Mouse (Mus musculus): ENCODE results near the gene Gm10643. TPM values are rescaled to one million over a fixed set of nuclear protein-coding genes. Genes with fewer than 3 reads are reported as not detected.
A peak's percentile ranks its signal among the peaks of the same experiment; 100 is the strongest.

Gene Gm10643
- polyA plus RNA-seq, 1 experiment from 2014 or later: 0.08 TPM

DNA sequence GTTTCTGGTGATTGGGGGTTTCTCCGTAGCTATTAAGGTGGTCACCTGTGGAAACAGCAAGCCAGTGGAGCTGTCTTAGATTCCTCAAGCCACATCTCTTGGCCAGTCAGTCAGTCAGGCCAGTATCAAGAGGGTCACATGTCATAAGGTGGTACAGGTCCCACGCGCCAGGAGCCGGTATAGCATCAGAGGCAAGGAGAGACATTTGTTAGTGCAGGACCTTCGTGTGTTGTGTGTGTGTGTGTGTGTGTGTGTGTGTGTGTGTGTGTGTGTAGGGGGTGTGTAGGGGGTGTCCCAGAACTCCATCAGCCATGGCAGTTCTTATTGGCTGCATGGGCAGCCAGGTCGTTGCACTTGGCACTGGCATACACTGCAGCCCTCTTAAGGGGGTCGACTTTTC is 3.0 kb upstream of the Gm10643 start:
- Histone ChIP-seq H3K27ac (ENCODE audit: low read length) (peak overlapping the region; percentile 43; the same call in 1 of the 2 replicates), H3K27me3 (ENCODE audit: control insufficient read depth, insufficient read depth, low read depth, low read length) (no peaks in the 10 kb centered on the region), H3K36me3 (ENCODE audit: control insufficient read depth, insufficient read depth) (no peaks in the 10 kb centered on the region), H3K4me1 (ENCODE audit: control insufficient read depth, low read depth, low read length) (peaks cover 30% of the 10 kb centered on the region), H3K9ac (ENCODE audit: low read depth, low read length) (peak overlapping the region; percentile 33; the same call in 1 of the 2 replicates), H3K9me3 (replicated peaks; ENCODE audit: control insufficient read depth, low read length) (no peaks in the 10 kb centered on the region), H3K4me3 (ENCODE audit: low read depth, low read length) (peak overlapping the region; percentile 99), H3K4me2 (ENCODE audit: low read depth, low read length) (peak overlapping the region; percentile 98)
- 68% methylated on average over 7 of the region's 7 CpGs for WGBS (ENCODE audit: insufficient replicate concordance)
- no peak for ATAC-seq (ENCODE audit: low read depth)

GRCm38 (mm10) chr8:84067047-84067573 is 2.2 kb upstream of the Gm10643 start:
- peaks cover 30% of the 10 kb centered on the region for H3K4me1 ChIP-seq (ENCODE audit: control insufficient read depth, low read depth, low read length)
- H3K4me2 ChIP-seq (ENCODE audit: low read depth, low read length): peak overlapping the region; percentile 98
- H3K4me3 ChIP-seq (ENCODE audit: low read depth, low read length): peak overlapping the region; percentile 99
- WGBS (ENCODE audit: insufficient replicate concordance): under 1% methylated on average over 57 of the region's 58 CpGs
- H3K9ac ChIP-seq (ENCODE audit: low read depth, low read length): peak overlapping the region; percentile 91
- no peaks in the 10 kb centered on the region for H3K9me3 ChIP-seq (replicated peaks; ENCODE audit: control insufficient read depth, low read length)
- peak; percentile 65 for ATAC-seq (ENCODE audit: low read depth)
- peak overlapping the region; percentile 99 for H3K27ac ChIP-seq (ENCODE audit: low read length)
- no peaks in the 10 kb centered on the region for H3K36me3 ChIP-seq (ENCODE audit: control insufficient read depth, insufficient read depth)
- H3K27me3 ChIP-seq (ENCODE audit: control insufficient read depth, insufficient read depth, low read depth, low read length): no peaks in the 10 kb centered on the region

GRCm38 (mm10) chr8:84066291-84066930 is 1.5 kb upstream of the Gm10643 start, which contains the start of gene Rfx1:
Rfx1 (plus strand) TSS chr8:84066834.
- Histone ChIP-seq H3K27ac (ENCODE audit: low read length) (peak within 1 kb of the TSS; percentile 99), H3K9ac (ENCODE audit: low read depth, low read length) (peak within 1 kb of the TSS; percentile 91), H3K9me3 (replicated peaks; ENCODE audit: control insufficient read depth, low read length) (no peaks in the 10 kb centered on the region), H3K27me3 (ENCODE audit: control insufficient read depth, insufficient read depth, low read depth, low read length) (no peaks in the 10 kb centered on the region), H3K36me3 (ENCODE audit: control insufficient read depth, insufficient read depth) (no peaks in the 10 kb centered on the region), H3K4me1 (ENCODE audit: control insufficient read depth, low read depth, low read length) (peaks cover 30% of the 10 kb centered on the region), H3K4me2 (ENCODE audit: low read depth, low read length) (peak within 1 kb of the TSS; percentile 98), H3K4me3 (ENCODE audit: low read depth, low read length) (peak within 1 kb of the TSS; percentile 99)
- ATAC-seq (ENCODE audit: low read depth): peak; percentile 94
- under 1% methylated on average over 51 of the region's 51 CpGs for WGBS (ENCODE audit: insufficient replicate concordance)

GRCm38 (mm10) chr8:84065457-84066072 is 628 bp upstream of the Gm10643 start:
- H3K4me1 ChIP-seq (ENCODE audit: control insufficient read depth, low read depth, low read length): peaks cover 27% of the 10 kb centered on the region
- peak overlapping the region; percentile 91 for H3K9ac ChIP-seq (ENCODE audit: low read depth, low read length)
- WGBS (ENCODE audit: insufficient replicate concordance): 21% methylated on average over 5 of the region's 5 CpGs
- H3K4me3 ChIP-seq (ENCODE audit: low read depth, low read length): peak overlapping the region; percentile 99
- H3K27me3 ChIP-seq (ENCODE audit: control insufficient read depth, insufficient read depth, low read depth, low read length): no peaks in the 10 kb centered on the region
- H3K9me3 ChIP-seq (replicated peaks; ENCODE audit: control insufficient read depth, low read length): no peaks in the 10 kb centered on the region
- H3K36me3 ChIP-seq (ENCODE audit: control insufficient read depth, insufficient read depth): no peaks in the 10 kb centered on the region
- peak overlapping the region; percentile 99 for H3K27ac ChIP-seq (ENCODE audit: low read length)
- ATAC-seq (ENCODE audit: low read depth): no peak
- peak overlapping the region; percentile 98 for H3K4me2 ChIP-seq (ENCODE audit: low read depth, low read length)

DNA sequence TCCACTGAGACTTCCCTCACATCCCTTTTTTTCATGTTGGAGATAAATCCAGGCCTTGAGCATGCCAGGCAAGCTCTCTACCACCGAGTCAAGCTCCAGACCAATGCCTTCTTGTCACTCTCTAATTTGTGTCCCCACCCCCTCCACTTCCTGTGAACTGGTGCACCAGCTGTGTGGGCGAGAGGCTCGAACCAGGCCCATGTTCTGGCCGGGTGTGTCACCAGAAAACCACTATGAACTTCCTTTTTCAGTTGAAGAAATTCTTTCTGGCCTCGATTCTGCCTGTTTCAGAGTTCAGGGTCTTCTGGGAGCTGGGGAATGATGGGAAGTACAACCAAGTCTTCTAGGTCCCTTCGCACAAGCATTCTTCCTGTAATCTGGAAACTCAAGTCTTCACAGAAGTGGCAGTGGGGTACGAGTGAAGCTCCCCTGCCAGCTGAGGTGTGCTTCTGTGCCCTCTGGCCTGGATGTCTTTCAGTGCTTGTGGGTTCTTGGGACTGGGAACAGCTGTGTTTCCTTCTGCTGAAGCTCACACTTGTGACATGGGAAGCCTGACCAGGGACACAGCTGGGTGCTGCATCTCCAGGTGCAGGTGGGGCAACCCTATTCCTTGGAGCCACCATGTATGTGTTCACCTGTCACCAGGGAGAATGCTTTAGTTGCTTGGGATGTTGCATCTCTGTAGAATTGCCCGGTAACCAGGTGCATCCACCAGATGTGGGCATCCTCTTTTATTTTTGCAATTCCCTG is 901 bp downstream of the Gm10643 start:
- WGBS (ENCODE audit: insufficient replicate concordance): 33% methylated on average over 8 of the region's 8 CpGs
- Histone ChIP-seq H3K27ac (ENCODE audit: low read length) (no peak overlapping the region), H3K9ac (ENCODE audit: low read depth, low read length) (no peak overlapping the region), H3K36me3 (ENCODE audit: control insufficient read depth, insufficient read depth) (no peaks in the 10 kb centered on the region), H3K4me1 (ENCODE audit: control insufficient read depth, low read depth, low read length) (peaks cover 24% of the 10 kb centered on the region), H3K27me3 (ENCODE audit: control insufficient read depth, insufficient read depth, low read depth, low read length) (no peaks in the 10 kb centered on the region), H3K9me3 (replicated peaks; ENCODE audit: control insufficient read depth, low read length) (no peaks in the 10 kb centered on the region), H3K4me2 (ENCODE audit: low read depth, low read length) (no peak overlapping the region), H3K4me3 (ENCODE audit: low read depth, low read length) (no peak overlapping the region)
- no peak for ATAC-seq (ENCODE audit: low read depth)

DNA sequence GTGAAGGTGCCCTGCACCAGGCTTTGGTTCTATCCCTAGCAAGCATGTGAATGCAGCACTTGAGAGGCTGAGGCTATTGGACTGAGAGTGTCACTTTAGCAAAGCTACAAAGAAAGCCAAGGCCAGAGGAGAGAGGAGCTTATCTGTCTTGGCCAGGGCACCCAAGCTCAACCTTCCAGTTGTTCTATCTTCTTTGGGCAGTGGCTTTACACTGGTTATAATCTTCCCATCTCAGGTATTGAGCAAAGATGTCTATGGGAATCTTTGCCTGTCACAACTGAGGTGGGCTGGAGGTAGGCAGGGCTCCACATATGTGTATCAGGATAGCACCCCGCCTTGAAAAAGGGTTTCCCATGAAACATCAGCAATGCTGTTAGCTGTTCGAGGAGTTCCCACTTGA is 4.7 kb downstream of the Gm10643 start:
- H3K9ac ChIP-seq (ENCODE audit: low read depth, low read length): no peak overlapping the region
- WGBS (ENCODE audit: insufficient replicate concordance): 28% methylated on average over 2 of the region's 2 CpGs
- peak; percentile 47 for ATAC-seq (ENCODE audit: low read depth)

DNA sequence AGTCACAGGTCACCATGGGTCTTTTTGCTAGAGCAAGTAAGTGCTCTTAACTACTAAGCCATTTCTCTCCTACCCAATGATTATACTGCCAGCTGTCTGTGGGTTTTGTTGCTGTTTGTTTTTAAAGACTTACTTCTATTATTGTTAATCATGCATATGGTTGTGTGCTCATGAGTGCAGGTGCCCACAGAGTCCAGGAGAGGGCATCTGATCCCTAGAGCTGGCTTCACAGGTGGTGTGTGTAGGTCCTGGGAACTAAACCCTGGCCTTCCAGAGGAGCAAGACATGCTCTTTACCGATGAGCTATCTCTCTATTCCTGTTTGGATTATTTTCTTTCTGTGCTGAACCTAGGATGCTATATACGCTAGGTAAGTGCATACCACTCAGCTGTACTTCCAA is 5.7 kb downstream of the Gm10643 start:
- H3K27ac ChIP-seq (ENCODE audit: low read length): no peak overlapping the region
- H3K4me2 ChIP-seq (ENCODE audit: low read depth, low read length): no peak overlapping the region
- H3K4me1 ChIP-seq (ENCODE audit: control insufficient read depth, low read depth, low read length): peaks cover 2% of the 10 kb centered on the region; the same call in 1 of the 2 replicates
- H3K27me3 ChIP-seq (ENCODE audit: control insufficient read depth, insufficient read depth, low read depth, low read length): no peaks in the 10 kb centered on the region
- no peak for ATAC-seq (ENCODE audit: low read depth)
- no peaks in the 10 kb centered on the region for H3K9me3 ChIP-seq (replicated peaks; ENCODE audit: control insufficient read depth, low read length)
- H3K9ac ChIP-seq (ENCODE audit: low read depth, low read length): no peak overlapping the region
- no peak overlapping the region for H3K4me3 ChIP-seq (ENCODE audit: low read depth, low read length)
- H3K36me3 ChIP-seq (ENCODE audit: control insufficient read depth, insufficient read depth): no peaks in the 10 kb centered on the region
- WGBS (ENCODE audit: insufficient replicate concordance): 77% methylated on average over 2 of the region's 2 CpGs

More for the DNA sequence above, 4.7 kb downstream of the Gm10643 start:
- peaks cover 3% of the 10 kb centered on the region; the same call in 1 of the 2 replicates for H3K4me1 ChIP-seq (ENCODE audit: control insufficient read depth, low read depth, low read length)
- H3K4me2 ChIP-seq (ENCODE audit: low read depth, low read length): no peak overlapping the region
- no peak overlapping the region for H3K27ac ChIP-seq (ENCODE audit: low read length)
- H3K4me3 ChIP-seq (ENCODE audit: low read depth, low read length): no peak overlapping the region
- no peaks in the 10 kb centered on the region for H3K9me3 ChIP-seq (replicated peaks; ENCODE audit: control insufficient read depth, low read length)
- H3K27me3 ChIP-seq (ENCODE audit: control insufficient read depth, insufficient read depth, low read depth, low read length): no peaks in the 10 kb centered on the region
- H3K36me3 ChIP-seq (ENCODE audit: control insufficient read depth, insufficient read depth): no peaks in the 10 kb centered on the region

GRCm38 (mm10) chr8:84057827-84058226 is 7.1 kb downstream of the Gm10643 start:
- no peak for ATAC-seq (ENCODE audit: low read depth)

More at GRCm38 (mm10) chr8:84057827-84058226, 7.1 kb downstream of the Gm10643 start:
- H3K4me1 ChIP-seq (ENCODE audit: control insufficient read depth, low read depth, low read length): no peaks in the 10 kb centered on the region; the same call in 1 of the 2 replicates
- no peak overlapping the region for H3K27ac ChIP-seq (ENCODE audit: low read length)
- H3K9ac ChIP-seq (ENCODE audit: low read depth, low read length): no peak overlapping the region
- 79% methylated on average over 1 of the region's 1 CpGs for WGBS (ENCODE audit: insufficient replicate concordance)
- H3K4me2 ChIP-seq (ENCODE audit: low read depth, low read length): no peak overlapping the region
- H3K27me3 ChIP-seq (ENCODE audit: control insufficient read depth, insufficient read depth, low read depth, low read length): no peaks in the 10 kb centered on the region
- H3K4me3 ChIP-seq (ENCODE audit: low read depth, low read length): no peak overlapping the region
- no peaks in the 10 kb centered on the region for H3K36me3 ChIP-seq (ENCODE audit: control insufficient read depth, insufficient read depth)
- H3K9me3 ChIP-seq (replicated peaks; ENCODE audit: control insufficient read depth, low read length): no peaks in the 10 kb centered on the region

Data from liver, embryonic 16.5 days (tissue).